ENCODE assay signal across 8 mouse cellular contexts in the genomic region with DNA sequence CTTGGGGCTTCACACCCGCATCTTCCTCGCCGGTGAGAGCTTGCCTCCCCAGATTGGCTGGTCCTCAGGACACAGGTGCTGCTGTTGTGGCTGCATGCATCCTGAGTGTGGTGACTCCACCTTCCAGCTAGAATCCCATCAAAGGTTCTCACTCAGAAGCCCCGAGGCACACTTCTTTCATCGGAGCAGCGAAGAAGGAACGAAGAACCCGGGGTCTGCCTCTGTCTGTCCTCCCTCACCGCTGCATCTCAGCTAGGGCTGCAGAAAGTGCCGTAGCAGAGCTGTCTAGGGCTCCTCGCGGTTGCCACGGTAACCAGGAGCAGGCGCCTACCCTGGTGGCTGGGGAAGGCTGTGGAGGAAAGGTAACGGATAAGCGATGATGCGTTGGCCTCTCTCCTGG. TPM values are rescaled to one million over a fixed set of nuclear protein-coding genes. Genes with fewer than 3 reads are reported as not detected.
A peak's percentile ranks its signal among the peaks of the same experiment; 100 is the strongest.
DNase-seq lines count a peak whose midpoint lies in the region; ATAC-seq and TF ChIP-seq lines count a peak whose summit lies in the region.

Gene Mical3, minus strand, starts transcription at position 227 of the 400 bp plus-strand sequence.

- peaks cover 2% of the 10 kb centered on the region; the same call in 1 of the 2 replicates for H3K4me1 ChIP-seq in kidney, adult 2 months (ENCODE audit: control insufficient read depth, insufficient read depth, low read length)
- H3K4me1 ChIP-seq in embryonic facial prominence, embryonic 13.5 days, result peaks cover 19% of the 10 kb centered on the region
- peaks cover 5% of the 10 kb centered on the region; the same call in 1 of the 2 replicates for H3K4me1 ChIP-seq in stomach, embryonic 16.5 days (ENCODE audit: control insufficient read depth, insufficient read depth, low read length)

- no peak within 1 kb of the TSS for H3K27ac ChIP-seq in kidney, adult 2 months (ENCODE audit: insufficient read depth, low read depth, low read length)
- 0 out of 2 replicates have a peak within 1 kb of the TSS, but pooled peaks have one; percentile 11 for H3K27ac ChIP-seq in embryonic facial prominence, embryonic 13.5 days
- H3K27ac ChIP-seq in stomach, embryonic 16.5 days (ENCODE audit: low read length), result no peak within 1 kb of the TSS

- peak within 1 kb of the TSS; percentile 15; the same call in 1 of the 2 replicates for H3K4me3 ChIP-seq in kidney, adult 2 months (ENCODE audit: insufficient read depth, low read depth, low read length)
- peak within 1 kb of the TSS; percentile 44 for H3K4me3 ChIP-seq in embryonic facial prominence, embryonic 13.5 days
- peak within 1 kb of the TSS; percentile 49 for H3K4me3 ChIP-seq in stomach, embryonic 16.5 days (replicated peaks; ENCODE audit: low read length)

- no peaks in the 10 kb centered on the region for H3K9me3 ChIP-seq in embryonic facial prominence, embryonic 13.5 days
- H3K9me3 ChIP-seq in stomach, embryonic 16.5 days (replicated peaks; ENCODE audit: control insufficient read depth, low read length), result no peaks in the 10 kb centered on the region

- peak within 1 kb of the TSS; percentile 68 for H3K9ac ChIP-seq in embryonic facial prominence, embryonic 13.5 days
- peak within 1 kb of the TSS; percentile 66 for H3K9ac ChIP-seq in stomach, embryonic 16.5 days (ENCODE audit: low read length)

- no peaks in the 10 kb centered on the region for H3K36me3 ChIP-seq in kidney, adult 2 months (ENCODE audit: control insufficient read depth, insufficient read depth, low read length)
- no peaks in the 10 kb centered on the region for H3K36me3 ChIP-seq in embryonic facial prominence, embryonic 13.5 days
- no peaks in the 10 kb centered on the region for H3K36me3 ChIP-seq in stomach, embryonic 16.5 days (ENCODE audit: control insufficient read depth, insufficient read depth, low read length)

- 5% methylated on average over 17 of the region's 17 CpGs for WGBS in kidney, adult 2 months
- under 1% methylated on average over 17 of the region's 17 CpGs for WGBS in embryonic facial prominence, embryonic 13.5 days
- 2% methylated on average over 17 of the region's 17 CpGs for WGBS in stomach, embryonic 16.5 days

- no peaks in the 10 kb centered on the region; the same call in 1 of the 2 replicates for H3K27me3 ChIP-seq in kidney, adult 2 months (replicated peaks; ENCODE audit: control insufficient read depth, insufficient read depth, low read length)
- H3K27me3 ChIP-seq in embryonic facial prominence, embryonic 13.5 days, result peaks cover 25% of the 10 kb centered on the region
- H3K27me3 ChIP-seq in stomach, embryonic 16.5 days (ENCODE audit: control insufficient read depth, insufficient read depth, low read length), result 0 out of 2 replicates have a peak, but pooled peaks cover 6% of the 10 kb centered on the region

- TF ChIP-seq POLR2A in kidney, adult 2 months (IDR thresholded peaks at IDR 0.05; ENCODE audit: low read depth, low read length), result no peak

- ATAC-seq in embryonic facial prominence, embryonic 13.5 days (ENCODE audit: insufficient number of reproducible peaks, insufficient read depth, low FRiP score, low TSS enrichment, low read depth), result no peak
- no peak for ATAC-seq in stomach, embryonic 16.5 days (ENCODE audit: insufficient read depth, low FRiP score)

- H3K4me2 ChIP-seq in embryonic facial prominence, embryonic 13.5 days, result peak within 1 kb of the TSS; percentile 79
- H3K4me2 ChIP-seq in stomach, embryonic 16.5 days (ENCODE audit: low read depth, low read length), result peak within 1 kb of the TSS; percentile 85

- DNase-seq in kidney, adult 2 months, result no peak
- DNase-seq in kidney, postnatal 14 days, result no peak
- peak; percentile 63 for DNase-seq in adrenal gland, postnatal 25 days
- no peak for DNase-seq in heart, adult 8-10 months (ENCODE audit: low spot score)
- peak; percentile 64 to 70 for DNase-seq in layer of hippocampus, adult 8-10 months (ENCODE audit: low spot score in 2 of 2)
- peak; percentile 74 for DNase-seq in mesoderm, embryonic 11.5 days (ENCODE audit: low read depth, low spot score)

- no peak for TF ChIP-seq CTCF in kidney, adult 2 months (conservative IDR thresholded peaks at IDR 0.05; ENCODE audit: insufficient read depth, insufficient read length, low read depth, low read length)

RNA-seq across cellular contexts. Expression of gene Mical3, which starts in this region (rescaled TPM):
- polyA plus RNA-seq in kidney, adult 2 months (2012; rRNA removed), result 16.1 and 17.5 TPM in 2 replicates
- 65.9 and 72.6 TPM in 2 replicates for total RNA-seq in adrenal gland, postnatal 25 days (2021)
- polyA plus RNA-seq in embryonic facial prominence, embryonic 13.5 days (2015; fragmentation: Nextera tagmentation; extraction: Ambion mirVana), result 12.3 and 12.7 TPM in 2 replicates
- 100 to 1,000 TPM; 112 to 130 (median 120) TPM for total RNA-seq in heart, adult 8-10 months (2022)
- 100 to 1,000 TPM in 1 of 4 experiments, 10 to 100 TPM in 3; 78.3 to 102 (median 90.8) TPM for total RNA-seq in layer of hippocampus, adult 8-10 months (2022)
- polyA plus RNA-seq in stomach, embryonic 16.5 days (2015; fragmentation: Nextera tagmentation; extraction: Ambion mirVana), result 8.9 and 11.5 TPM in 2 replicates

Comparison
In these comparisons a context has a peak if more than half of its experiments do, and no peak if none do; other contexts are left out.
1. DNase-seq: peak in adrenal gland, postnatal 25 days (single experiment), layer of hippocampus, adult 8-10 months (2 of 2) and mesoderm, embryonic 11.5 days (single experiment); none in kidney, adult 2 months (single experiment), kidney, postnatal 14 days (single experiment) and heart, adult 8-10 months (single experiment).
2. Peak in every context shown above with its lines, with median percentiles within 50 percentile points of each other: H3K4me3 ChIP-seq.